Mouse (Mus musculus): ENCODE data around the gene Macf1. TPM values are rescaled to one million over a fixed set of nuclear protein-coding genes. Genes with fewer than 3 reads are reported as not detected.
"Not testable (repeated sequence)": the region's sequence is repeated elsewhere in the genome, so short reads cannot be mapped to it uniquely, and the experiment has no call there.

The Macf1 gene
- total RNA-seq, 2 experiments from 2014 or later, result 150 to 174 TPM

DNA sequence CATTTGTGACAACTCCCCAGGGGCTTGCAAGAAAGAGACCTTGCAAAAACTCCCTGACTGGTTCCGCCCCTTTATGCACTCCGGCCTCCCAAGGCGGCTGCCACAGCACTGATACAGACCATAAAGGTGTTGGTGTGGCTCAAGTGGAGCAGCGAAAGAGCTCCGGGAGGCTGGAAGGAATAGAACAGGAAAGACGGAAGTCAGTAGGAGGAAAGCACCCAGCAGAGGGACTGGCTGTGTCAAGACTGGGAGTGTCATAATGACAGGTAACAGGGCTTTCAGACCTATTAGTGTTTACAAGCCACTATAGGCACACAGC is 340.7 kb downstream of the Macf1 start:
- no peak for DNase-seq

DNA sequence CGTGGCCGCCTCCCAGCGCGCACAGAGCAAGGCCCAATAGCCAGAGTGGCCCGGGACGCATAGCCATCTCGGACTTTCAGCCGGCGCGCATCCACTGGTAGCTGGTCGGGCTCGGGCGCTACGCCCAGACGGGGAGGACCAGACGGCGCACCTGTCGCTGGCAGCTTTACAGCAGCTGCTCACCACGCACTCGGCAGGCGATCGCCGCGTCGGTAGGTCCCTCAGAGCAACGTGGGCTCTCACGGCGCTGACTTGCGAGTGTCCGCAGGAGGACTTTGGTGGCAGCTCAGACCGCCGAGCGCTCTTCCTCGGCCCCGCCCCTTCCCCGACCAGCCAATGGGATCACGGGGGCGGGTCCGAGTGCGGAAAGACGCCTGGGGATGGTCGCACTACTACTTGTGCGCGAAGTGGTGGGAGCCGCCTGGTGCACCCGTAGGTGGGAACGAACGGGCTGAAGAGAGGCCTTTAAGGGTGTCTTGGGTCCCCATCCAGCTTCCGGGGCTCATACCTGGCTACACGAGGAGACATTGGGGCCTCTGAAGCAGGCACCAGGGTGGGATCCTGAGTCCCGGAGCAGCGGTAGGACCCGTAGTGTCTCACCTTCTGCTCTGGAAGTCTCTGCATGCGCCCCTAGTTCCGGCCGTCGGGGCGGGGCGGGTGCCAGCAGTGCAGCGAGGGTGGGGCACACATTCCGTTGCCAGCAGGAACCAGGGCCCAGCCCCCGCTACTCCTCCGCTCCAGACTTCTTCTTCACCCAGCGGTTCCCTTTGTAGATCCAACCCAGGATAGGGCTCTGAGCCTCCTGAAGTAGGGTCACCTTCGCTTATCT is 341.3 kb downstream of the Macf1 start, which contains the start of gene Bmp8a:
Bmp8a (minus strand) TSS at position 611 of the 829 bp plus-strand sequence.
- DNase-seq, result peak; percentile 82 to 87

DNA sequence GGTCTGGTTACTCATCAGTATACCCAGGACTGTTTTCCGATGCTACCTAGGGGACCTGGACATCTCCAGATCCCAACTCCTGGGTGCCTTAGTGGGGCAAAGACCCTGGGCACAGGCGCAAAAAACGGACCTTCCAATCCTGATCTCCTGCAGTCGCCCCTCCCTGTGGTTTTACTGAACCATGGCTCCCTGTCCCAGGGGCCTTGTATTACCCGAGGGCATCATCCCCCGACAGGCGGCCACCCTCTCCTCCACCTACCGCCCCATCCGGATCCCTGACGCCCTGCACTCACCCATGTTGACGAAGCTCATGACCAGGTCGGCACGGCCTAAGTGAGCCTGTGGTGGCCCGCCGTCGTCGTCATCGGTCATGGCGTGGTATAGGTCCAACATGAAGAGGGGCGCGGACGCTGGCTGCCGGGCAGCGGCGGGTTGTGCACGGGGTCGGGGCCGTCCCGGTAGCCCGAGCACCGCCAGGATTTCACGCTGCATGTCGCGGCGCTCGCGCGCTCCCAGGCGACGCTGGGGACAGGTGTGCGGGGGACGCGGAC is 342.0 kb downstream of the Macf1 start:
- no peak for DNase-seq

DNA sequence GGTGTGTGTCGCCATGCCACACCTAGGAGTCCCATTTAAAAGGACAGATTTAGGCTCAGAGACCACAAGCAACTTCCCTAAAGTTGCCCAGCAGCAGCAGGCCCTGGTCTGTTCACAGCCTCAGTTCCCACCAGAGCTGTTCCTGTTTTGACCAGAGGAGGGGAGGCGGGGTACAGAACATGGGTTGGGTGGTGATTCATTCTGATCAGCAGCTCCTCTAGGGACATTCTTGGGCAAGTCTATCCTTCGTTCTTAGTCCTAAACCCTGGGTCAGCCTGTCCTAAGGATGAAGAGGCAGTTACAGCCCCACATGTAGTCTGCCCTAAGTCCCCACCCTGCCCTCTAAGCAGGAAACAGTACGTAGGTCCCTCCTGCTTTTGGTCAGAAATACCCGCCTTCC is 343.9 kb downstream of the Macf1 start:
- no peak for DNase-seq

DNA sequence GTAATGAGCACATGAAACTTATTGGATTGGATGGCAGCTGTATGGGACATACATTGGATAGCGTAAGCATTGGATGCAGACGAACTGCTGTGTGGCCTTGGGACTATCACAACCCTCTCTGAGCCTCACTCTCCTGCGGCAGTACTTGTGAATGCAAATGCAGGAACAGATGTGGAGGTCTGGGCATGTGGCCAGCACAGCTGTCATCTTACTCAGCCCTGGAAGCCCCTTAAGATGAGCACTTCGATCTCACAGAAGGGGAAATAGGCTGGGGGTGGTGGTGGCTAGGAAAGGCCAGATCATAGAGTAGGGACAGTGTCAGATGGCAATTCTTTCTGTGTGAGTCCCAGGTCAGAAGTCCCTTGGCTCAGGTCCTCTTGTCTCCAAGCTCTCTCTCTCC is 346.5 kb downstream of the Macf1 start:
- DNase-seq, result no peak

DNA sequence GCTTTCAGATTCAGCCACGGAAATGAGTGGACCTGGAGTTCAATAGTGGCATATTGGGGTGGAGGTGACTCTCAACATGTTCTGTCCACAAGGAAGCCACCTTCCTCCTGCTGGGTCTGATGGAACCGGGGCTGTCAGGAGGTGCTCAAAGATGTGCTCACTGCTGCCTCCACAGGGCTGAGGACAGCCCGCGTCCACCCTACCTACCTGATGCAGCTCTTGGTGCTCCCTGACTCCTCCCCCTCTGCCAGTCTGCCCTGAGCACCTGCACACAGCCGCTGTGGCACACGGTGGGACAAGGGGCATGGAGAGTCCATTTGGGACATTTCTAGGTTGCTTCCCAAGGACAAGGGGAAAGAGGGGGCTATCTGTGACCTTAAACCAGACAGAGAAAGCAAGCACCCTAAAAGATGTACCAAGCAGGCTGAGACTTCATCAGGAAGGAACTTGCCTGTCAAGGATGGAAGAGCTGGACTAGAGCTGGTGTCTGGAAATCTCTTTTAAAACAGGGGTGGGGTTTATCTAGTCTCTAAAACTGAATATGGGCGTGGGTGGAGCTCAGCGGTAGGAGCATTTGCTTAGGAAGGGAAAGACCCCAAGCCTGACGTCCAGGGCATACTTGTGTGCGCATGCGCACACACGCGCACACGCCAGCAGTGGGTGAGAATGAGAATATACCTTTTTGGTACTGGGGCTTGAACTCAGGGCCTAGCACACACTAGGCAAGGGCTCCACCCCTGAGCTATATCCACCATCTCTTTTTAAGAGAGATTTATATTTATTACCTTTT is 348.2 kb downstream of the Macf1 start:
- DNase-seq, result no peak

DNA sequence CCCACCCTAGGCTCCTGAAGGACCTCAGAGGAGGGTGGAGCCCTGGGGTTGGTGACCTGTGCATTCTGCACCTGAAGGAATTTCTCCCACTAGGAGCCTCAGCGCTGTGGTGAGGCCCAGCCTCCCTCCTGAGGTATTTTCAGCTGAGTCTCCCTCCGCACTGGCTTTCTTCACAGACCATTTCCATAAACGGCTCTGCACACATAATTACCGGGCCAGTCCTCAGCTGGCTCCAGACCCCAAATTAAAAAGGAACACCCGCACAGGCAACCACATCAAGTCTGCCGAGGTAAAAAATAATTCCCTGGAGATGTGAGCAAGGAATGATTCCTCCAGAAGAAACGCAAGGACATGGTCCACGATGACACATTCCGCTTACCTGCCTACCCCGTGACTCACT is 348.9 kb downstream of the Macf1 start:
- not testable (repeated sequence) for DNase-seq

DNA sequence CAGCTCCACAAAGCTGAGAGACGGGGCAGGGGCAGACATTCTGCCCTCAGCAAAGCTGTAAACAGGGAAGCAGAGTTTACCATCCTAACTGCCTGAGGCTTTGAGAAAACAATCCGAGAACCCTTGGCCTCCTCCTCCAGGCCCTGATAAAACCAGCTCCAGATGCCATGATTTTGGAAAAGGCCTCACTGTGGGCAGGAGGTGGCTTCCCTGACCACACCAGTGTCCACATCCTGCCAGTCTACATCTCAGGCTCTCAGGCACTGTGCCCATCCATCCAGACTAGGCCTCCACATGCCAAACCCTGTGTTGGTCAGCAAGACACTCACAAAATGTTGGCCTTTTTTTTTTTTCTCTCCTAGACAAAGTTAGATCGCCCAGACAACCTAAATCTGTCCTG is 350.0 kb downstream of the Macf1 start:
- DNase-seq, result no peak

DNA sequence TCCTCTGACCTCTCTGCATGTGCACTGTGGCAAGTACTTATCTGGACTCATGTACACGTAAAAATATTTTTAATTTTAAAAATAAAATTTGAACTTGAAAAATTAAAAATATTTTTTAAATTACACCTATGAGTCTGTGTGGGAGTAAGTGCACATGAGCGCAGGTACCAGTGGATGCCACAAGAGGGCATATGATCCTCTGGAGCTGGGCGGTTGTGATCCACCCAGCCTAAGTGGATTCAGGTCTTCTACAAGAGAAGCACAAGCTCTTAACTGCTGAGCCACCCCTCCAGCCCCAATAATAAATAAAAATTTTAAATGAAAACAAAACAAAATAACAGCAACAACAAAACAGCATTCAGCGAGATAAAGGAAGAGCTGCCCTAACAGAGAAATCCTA is 351.0 kb downstream of the Macf1 start:
- no peak for DNase-seq

DNA sequence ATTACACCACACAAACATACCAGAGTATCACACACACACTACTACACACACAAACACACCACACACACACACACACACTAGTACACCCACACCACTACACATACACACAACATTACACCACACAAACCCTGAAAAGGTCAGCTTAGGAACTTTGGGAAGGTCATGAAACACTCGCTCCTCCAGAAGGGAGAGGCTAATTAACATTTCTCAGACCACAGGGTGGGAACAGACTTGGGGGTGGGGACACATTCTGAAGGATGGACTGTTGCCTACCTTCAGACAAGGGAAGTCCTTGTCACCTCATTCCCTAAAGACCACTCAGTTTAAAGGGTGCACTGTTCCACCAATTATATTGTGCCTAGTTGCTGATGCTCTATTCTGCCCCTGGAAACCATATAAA is 352.2 kb downstream of the Macf1 start:
- not testable (repeated sequence) for DNase-seq

DNA sequence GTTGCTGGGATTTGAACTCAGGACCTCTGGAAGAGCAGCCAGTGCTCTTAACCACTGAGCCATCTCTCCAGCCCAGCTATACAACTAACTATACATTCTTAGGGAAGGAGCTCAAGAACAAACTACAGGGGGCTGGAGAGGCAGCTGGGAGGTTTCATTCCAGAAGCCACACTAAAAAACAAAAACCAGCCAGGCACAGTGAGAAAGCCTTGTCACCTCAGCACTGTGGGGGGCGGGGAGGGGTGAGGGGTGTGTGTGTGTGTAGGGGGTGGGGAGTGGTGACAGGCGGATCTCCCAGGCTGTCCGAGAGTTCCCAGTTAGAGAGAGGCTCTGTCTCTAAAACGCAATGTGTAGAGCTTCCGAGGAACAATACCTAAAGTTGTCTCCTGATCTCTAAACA is 352.8 kb downstream of the Macf1 start:
- DNase-seq, result no peak

DNA sequence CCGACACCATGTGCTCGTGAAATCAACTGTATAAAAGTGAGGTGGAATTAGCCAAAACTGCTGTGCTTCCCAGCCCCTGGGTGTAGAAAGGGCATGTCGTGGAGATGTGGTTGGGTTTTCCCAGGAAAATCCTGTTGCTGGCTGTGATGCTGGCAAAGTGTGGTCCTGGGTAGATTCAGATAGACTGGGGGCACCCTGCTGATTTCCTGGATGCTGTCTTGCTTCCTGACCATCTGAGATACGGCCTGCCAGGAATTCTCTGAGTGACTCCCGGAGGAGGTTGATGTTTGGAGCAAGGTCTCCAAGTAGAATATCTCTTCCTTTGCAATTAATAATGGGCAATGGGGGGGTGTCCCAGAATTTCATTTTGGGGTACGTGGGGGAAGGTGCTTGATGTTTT is 355.2 kb downstream of the Macf1 start:
- no peak for DNase-seq

DNA sequence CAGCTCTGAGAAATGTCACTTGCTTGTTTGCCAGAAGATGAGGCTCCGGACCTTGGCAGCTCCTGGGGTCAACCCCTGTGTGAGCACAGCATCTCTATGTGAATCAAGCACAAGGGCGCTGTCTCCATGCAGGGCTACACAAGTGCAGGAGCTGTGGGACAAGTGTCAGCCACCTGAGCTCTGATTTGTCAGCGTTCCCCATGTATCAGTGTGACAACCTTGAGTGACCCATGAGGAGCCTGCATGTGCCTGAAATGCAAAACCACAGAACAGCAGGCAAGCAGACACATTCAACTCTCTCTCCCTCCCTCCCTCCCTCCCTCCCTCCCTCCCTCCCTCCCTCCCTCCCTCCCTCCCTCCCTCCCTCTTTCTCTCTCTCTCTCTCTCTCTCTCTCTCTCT is 356.5 kb downstream of the Macf1 start:
- no peak for DNase-seq

DNA sequence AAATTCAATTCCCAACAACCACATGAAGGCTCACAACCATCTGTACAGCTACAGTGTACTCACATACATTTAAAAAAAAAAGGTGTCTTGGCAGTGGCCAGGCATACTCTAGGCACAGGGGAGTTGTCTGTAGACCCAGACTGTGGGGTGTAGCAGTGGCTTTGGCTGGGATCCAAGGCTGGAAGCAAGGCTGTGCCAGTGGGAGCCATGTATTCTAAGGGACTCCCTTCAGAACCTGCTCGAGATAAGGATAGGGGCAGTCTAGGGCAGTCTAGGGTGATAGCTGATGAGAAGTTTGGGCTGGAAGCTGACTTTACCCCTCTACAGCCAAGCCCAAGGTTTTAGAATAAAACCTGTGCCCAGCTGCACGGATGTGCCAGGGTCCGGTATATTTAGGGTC is 358.1 kb downstream of the Macf1 start:
- DNase-seq, result no peak

DNA sequence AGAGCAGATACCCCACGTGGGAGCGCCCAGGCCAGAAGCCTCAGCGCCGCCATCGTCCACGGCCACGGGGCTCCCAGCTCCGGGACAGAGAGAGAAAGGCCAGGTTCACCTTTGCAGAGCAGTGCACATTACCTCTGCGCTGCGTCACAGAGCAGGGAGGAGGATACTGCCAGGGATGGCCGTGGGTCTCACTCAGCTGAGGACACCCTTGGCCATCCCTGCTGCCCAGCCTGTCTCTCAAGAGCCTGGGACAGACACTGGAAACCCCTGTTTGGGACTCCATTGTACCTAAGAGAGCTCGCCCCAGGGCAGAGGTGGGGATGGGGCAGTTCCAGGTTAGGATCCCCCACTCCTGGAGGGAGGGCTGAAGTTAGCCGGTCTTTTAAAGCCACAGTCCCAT is 360.6 kb downstream of the Macf1 start, which contains the start of gene Oxct2a:
Oxct2a (minus strand) TSS at position 101 of the 400 bp plus-strand sequence.
- DNase-seq, result no peak

DNA sequence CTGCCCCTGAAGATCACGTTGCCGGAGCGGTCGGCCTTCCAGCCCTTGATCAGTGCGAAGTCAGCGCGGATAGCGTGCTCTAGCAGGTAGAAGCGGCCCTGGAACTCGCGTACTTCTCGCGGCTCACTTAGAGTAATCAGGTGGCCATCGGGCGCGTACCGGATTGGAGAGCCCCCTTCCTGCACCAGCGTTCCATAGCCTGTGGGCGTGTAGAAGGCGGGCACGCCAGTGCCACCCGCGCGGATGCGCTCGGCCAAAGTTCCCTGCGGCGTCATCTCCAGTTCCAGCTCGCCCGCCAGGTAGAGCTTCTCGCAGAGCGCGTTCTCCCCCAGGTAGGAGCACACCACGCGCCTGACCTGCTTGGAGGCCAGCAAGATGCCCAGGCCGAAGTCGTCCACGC is 361.2 kb downstream of the Macf1 start:
- DNase-seq, result not testable (repeated sequence)

DNA sequence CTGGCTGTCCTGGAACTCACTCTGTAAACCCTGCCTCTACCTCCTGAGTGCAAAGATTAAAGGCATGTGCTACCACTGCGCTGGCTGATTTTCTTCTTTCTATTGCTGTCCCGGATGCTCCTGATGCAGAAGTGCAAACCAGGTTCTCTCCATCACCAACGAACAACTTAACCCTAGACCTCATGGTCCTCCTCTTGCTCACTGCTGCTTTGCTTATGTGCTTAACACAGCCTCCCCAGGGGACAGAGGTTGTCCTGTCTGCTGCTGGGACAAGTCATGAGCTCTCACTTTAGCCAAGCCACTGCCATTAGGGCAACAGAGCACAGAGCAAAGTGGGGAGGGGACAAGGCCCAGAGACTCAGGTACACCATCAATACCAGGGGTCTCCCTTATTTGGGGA is 369.7 kb downstream of the Macf1 start:
- DNase-seq, result no peak

DNA sequence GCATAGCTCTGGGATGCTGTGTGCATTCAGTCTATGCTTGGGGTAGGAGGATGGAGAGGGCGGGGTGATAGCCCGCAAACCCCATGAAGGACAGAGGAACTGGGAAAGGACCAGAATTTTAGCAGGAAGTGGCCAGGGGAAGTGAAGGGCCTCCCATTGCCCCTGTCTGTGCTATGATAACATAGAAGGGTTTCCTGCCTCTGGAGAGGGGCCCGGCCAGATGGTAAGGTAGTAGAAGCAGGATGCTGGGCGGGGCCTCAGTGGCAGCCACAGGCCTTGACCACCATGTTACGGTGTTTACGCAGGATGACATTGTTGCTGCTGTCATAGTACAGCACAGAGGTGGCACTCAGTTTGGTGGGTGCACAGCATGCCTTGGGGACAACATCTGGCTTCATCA is 371.1 kb downstream of the Macf1 start:
- no peak for DNase-seq

DNA sequence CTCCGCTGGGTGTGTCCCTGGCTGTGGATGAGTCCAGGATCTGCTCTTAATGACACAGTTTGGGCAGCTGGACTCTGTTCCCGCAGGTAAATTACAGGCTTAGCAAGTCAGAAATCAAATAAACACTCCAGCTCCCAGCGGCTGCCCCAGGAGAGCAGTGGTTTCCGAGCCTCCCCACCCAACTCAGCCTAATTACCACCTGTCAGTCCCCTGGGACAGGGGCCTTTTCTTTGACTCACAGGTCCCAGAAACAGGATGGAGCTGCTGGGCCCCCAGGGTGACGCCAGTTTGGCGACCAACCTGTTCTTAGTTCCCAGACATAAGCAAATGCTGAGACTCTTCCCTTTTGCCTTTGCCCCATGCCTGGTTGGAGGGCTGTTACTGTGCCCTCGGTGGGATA is 372.3 kb downstream of the Macf1 start:
- no peak for DNase-seq

DNA sequence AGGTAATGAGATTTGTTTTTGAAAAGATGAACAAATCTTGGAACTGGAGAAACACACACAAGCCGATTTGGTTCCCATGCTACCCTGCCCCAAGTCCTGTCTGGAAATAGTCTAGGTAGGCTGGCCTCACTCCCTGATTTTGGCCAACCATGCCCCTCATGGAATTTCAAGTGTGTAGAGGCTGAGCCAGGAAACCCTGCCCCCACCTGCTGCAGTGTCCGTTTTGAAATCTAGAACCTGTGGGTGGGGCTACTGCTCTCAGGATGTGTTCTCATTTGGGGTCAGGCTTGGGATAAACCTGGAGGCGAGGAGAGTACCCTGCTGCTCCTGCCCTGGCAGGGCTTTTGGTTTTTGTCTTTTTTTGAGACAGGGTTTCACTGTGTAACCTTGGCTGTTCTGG is 375.9 kb downstream of the Macf1 start:
- no peak for DNase-seq

DNA sequence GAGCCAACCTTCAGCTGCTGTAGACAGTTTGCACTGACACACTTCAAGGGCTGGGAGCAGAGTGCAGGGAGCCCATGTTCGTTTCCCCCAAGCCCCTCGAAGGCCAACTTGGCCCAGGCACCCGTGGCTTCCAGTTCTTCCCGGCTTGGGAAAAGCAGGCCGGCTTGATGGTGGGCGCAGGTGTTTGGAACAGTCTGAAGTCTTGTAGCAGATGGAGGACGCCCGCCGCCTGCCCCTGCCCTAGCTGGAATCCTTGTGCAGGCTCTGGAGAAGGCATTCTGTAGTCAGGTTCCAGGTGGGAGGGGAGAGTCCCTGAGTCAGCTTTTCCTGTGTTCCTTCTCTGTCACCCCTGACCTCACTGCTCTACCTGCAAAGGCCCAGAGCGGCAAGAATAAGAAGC is 377.2 kb downstream of the Macf1 start:
- no peak for DNase-seq

DNA sequence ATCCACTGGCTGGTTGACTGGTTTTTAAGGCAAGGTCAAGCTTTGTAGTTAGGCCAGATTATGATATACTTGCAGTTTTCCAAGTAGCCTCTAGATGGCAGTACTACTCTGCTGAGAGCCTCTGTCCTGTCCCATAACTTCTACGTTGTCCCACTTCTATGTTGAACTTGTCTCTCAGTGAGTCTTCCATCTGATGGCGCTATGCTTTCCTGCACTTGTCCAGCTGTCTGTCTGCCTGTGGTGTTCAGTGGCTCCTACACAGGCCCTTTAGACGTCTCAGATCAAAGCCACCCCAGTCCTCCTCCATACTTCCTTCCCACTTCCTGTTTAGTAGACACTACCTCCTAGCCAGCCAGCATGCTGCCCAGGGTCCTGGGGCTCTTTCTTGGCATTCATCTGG is 378.4 kb downstream of the Macf1 start:
- DNase-seq, result no peak
